Mouse (Mus musculus) ES-E14 (cell line): ENCODE measurements around the gene Cmss1. TPM values are rescaled to one million over a fixed set of nuclear protein-coding genes. Genes with fewer than 3 reads are reported as not detected.

Experiments
- DNase-seq: peaks from one replicate; pipeline ENCODE4 v3.0.0-alpha.2; 2013; ENCODE audit warnings: low read depth, low spot score
- H3K27ac ChIP-seq: 2 replicates; pipeline ENCODE4 v1.5.1; 2012; ENCODE audit warnings: low read depth, mild to moderate bottlenecking, low read length, moderate library complexity, mixed read lengths; ENCODE audit not compliant: poor library complexity, insufficient read depth, severe bottlenecking
- H3K36me3 ChIP-seq: 2 replicates; pipeline ENCODE4 v1.6.1; 2012; ENCODE audit warnings: mild to moderate bottlenecking, low read length, moderate library complexity, mixed read lengths; ENCODE audit not compliant: control insufficient read depth, poor library complexity, insufficient read depth, severe bottlenecking
- H3K4me1 ChIP-seq, 2 experiments: fragments of 150-350 bp in 1 of 2; sonication (generic) in 1 of 2; 2 replicates each; pipeline ENCODE4 v1.6.1; 2012; ENCODE audit warnings: low read length in 2 of 2, mild to moderate bottlenecking in 1 of 2, mixed read lengths in 1 of 2; ENCODE audit not compliant: control insufficient read depth in 2 of 2, insufficient read depth in 2 of 2, poor library complexity in 1 of 2
- H3K4me3 ChIP-seq, 2 experiments: fragments of 150-350 bp in 1 of 2; sonication (generic) in 1 of 2; 2 replicates each; pipeline ENCODE4 v1.5.1; 2012; ENCODE audit warnings: low read length in 2 of 2, low read depth in 1 of 2, mild to moderate bottlenecking in 1 of 2, mixed read lengths in 1 of 2; ENCODE audit not compliant: insufficient read depth in 1 of 2, poor library complexity in 1 of 2, severe bottlenecking in 1 of 2
- H3K9ac ChIP-seq: 2 replicates; pipeline ENCODE4 v1.6.1; 2012; ENCODE audit warnings: low read depth, mild to moderate bottlenecking, low read length, mixed read lengths; ENCODE audit not compliant: poor library complexity, insufficient read depth, severe bottlenecking
- H3K9me3 ChIP-seq: fragments of 150-350 bp; sonication (generic); 2 replicates; pipeline ENCODE4 v1.6.1; 2012; ENCODE audit warnings: low read depth, mild to moderate bottlenecking, low read length; ENCODE audit not compliant: control insufficient read depth, insufficient read depth
- CHD2 ChIP-seq: IDR thresholded peaks from 2 replicates; pipeline ENCODE4 v1.6.1; 2014; ENCODE audit warnings: mild to moderate bottlenecking, low read depth, low read length, inconsistent platforms
- HCFC1 ChIP-seq: IDR thresholded peaks from 2 replicates; pipeline ENCODE4 v1.6.1; 2012; ENCODE audit warnings: low read length, inconsistent platforms, borderline replicate concordance; ENCODE audit not compliant: insufficient read depth
- MAFK ChIP-seq: IDR thresholded peaks from 2 replicates; pipeline ENCODE4 v1.6.1; 2014; ENCODE audit warnings: mild to moderate bottlenecking, low read depth, low read length, inconsistent platforms; ENCODE audit not compliant: insufficient read depth
- ZC3H11A ChIP-seq: IDR thresholded peaks from 2 replicates; pipeline ENCODE4 v1.6.1; 2012; ENCODE audit warnings: low read depth, mild to moderate bottlenecking, inconsistent platforms, low read length, borderline replicate concordance
- ZNF384 ChIP-seq: IDR thresholded peaks from 2 replicates; pipeline ENCODE4 v1.6.1; 2012; ENCODE audit warnings: low read depth, low read length, inconsistent platforms
- in situ Hi-C, 2 experiments: fragments of 600-800 bp; cut with MboI; formaldehyde crosslinking; loops; one replicate each; pipeline ENCODE4 v1.15.1; 2025; ENCODE audit warnings: low sequenced_read_pairs in 2 of 2, inconsistent platforms in 1 of 2; ENCODE audit not compliant: unreplicated experiment in 2 of 2
- total RNA-seq: library from RNA; depleted of rRNA; stranded (reverse); fragments of 300-350 nt; gene quantifications from 2 replicates; pipeline ENCODE4 v1.2.3, GENCODE M21; 2012

Cmss1 gene
- total RNA-seq, 1 experiment, result 58.7 TPM

DNA sequence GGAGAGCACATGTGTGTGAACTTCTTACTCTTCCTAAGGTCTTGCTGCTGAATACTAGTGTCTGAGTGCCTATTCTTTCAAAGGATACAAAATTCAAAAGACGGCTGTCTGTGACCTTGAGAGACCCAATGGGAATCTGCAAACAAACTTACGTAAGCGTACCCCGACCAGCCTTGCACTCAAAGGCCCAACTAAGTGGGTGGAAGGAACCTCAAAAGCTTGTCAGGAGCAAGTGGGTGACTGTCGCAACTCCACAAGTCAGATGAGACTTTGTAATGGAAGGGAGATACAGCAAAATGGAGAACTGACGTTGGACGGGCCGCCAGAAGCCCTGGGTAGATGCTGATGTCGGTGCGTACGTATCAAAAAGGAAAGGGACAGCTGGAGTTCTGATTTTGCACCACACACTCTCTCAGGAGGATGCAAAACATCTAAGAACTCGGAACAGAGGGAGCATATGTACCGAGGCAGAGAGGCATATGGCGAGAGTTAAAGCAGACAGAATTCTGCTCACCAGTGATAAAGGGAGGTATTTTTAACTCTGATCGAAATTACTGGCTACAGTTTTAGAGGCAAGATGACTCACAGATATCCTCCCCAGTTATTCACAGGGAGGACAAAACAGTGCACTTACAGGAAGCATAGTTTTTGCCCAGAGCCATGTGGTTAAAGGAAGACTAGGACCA lies 217.0 kb downstream of the Cmss1 start:
- DNase-seq, result no peak
- Histone ChIP-seq H3K27ac (no peak overlapping the region), H3K4me1 (no peaks in the 10 kb centered on the region), H3K9me3 (no peaks in the 10 kb centered on the region), H3K9ac (no peak overlapping the region), H3K4me3 (no peak overlapping the region), H3K36me3 (no peaks in the 10 kb centered on the region)
- in situ Hi-C loops, result no loop called here
- TF ChIP-seq CHD2, result no peak
- TF ChIP-seq HCFC1, result no peak
- no peak for TF ChIP-seq ZC3H11A
- TF ChIP-seq ZNF384, result no peak
- no peak for TF ChIP-seq MAFK

DNA sequence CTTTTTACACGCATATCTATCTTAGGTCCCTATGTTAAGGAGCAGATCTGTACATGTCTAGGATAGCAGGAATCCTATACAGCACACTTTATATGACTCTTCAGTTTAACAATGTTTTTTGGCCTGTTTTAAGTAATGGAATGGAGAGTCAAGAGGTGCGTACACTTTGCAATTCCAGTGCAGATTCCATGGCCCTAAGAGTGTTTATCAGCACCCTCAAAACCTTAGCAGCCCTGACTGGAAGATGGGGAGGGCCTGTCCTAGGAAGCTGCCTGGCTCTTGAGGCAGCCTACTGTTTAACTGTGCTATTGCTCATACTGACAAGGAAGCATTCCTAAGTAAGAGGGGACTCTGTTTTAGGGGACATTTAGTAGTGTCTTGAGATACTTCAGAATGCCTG lies 222.4 kb downstream of the Cmss1 start:
- H3K36me3 ChIP-seq, result no peaks in the 10 kb centered on the region
- no peaks in the 10 kb centered on the region for H3K4me1 ChIP-seq
- H3K9ac ChIP-seq, result no peak overlapping the region
- in situ Hi-C loops, result no loop called here
- no peak for TF ChIP-seq CHD2
- no peak for TF ChIP-seq HCFC1
- no peak for TF ChIP-seq ZNF384
- TF ChIP-seq ZC3H11A, result no peak
- no peak for TF ChIP-seq MAFK
- no peak overlapping the region for H3K4me3 ChIP-seq
- H3K9me3 ChIP-seq, result no peaks in the 10 kb centered on the region
- DNase-seq, result no peak
- H3K27ac ChIP-seq, result no peak overlapping the region

- no peaks in the 10 kb centered on the region for H3K9me3 ChIP-seq
- in situ Hi-C loops, result no loop called here
- no peak for DNase-seq
- H3K9ac ChIP-seq, result no peak overlapping the region
- H3K27ac ChIP-seq, result no peak overlapping the region
- no peak overlapping the region for H3K4me3 ChIP-seq
- TF ChIP-seq CHD2, result no peak
- TF ChIP-seq ZNF384, result no peak
- no peak for TF ChIP-seq ZC3H11A
- no peak for TF ChIP-seq HCFC1
- no peak for TF ChIP-seq MAFK
- H3K36me3 ChIP-seq, result no peaks in the 10 kb centered on the region
- H3K4me1 ChIP-seq, result no peaks in the 10 kb centered on the region
Observed at GRCm38 (mm10) chr16:57383266-57383971, 223.2 kb downstream of the Cmss1 start.

DNA sequence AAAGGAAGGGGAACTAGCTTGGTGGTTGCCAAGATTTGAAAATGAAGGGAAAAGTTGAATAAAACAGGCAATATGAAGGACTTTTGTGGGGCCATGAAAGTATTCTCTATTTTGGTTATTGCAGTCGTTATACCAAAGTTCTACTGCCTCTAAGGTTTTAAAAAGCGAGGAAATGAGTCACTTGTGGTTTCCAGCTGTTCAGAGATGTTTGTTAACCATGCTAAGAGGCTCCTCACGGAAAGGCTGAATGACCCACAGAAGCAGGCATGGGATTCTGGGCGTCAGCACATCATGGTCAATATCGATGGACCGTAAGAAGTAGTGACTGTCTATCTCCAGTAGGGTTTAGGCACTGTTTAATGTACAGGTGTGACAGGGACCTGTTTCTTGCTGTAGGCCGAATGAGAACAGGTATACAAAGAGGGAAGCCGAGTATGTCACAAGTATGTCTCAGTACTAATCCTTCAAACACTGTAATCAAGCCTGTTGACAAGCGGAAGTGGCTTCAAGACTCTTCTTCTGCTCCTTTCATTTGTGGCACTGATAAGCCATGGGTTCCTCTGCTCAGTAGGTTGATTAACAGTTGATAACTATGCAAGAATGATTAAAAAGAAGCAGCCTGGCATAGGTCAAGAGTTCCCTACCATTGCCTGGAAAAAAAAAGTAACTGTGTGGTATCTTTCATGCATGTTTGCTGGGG lies 227.9 kb downstream of the Cmss1 start:
- Histone ChIP-seq H3K9ac (no peak overlapping the region), H3K27ac (no peak overlapping the region), H3K9me3 (no peaks in the 10 kb centered on the region), H3K4me3 (no peak overlapping the region), H3K4me1 (no peaks in the 10 kb centered on the region), H3K36me3 (no peaks in the 10 kb centered on the region)
- DNase-seq, result no peak
- no peak for TF ChIP-seq ZC3H11A
- no peak for TF ChIP-seq CHD2
- in situ Hi-C loops, result no loop called here
